Mouse (Mus musculus) cortical plate, adult 2 months (tissue): ENCODE results near the gene Ppip5k2.
"Not testable (repeated sequence)": the region's sequence is repeated elsewhere in the genome, so short reads cannot be mapped to it uniquely, and the experiment has no call there.

Experiments
- CTCF ChIP-seq: fragments of 200-500 bp; IDR thresholded peaks from 2 replicates; pipeline ENCODE4 v1.5.1; 2011; ENCODE audit warnings: mild to moderate bottlenecking, control low read depth, low read length; ENCODE audit not compliant: insufficient read depth; ENCODE audit errors: extremely low read depth
- POLR2A ChIP-seq: fragments of 200-500 bp; IDR thresholded peaks from 2 replicates; pipeline ENCODE4 v1.6.1; 2011; ENCODE audit warnings: mild to moderate bottlenecking, low read length, control low read depth; ENCODE audit not compliant: insufficient read depth; ENCODE audit errors: extremely low read depth

- TF ChIP-seq CTCF, POLR2A: not testable (repeated sequence)
These were observed 4.5 kb downstream of the Ppip5k2 start for GRCm38 (mm10) chr1:97765712-97766111.
